In genomic region chr12:23189546-23189945, GRCm38 (mm10) we compare ENCODE assay signal across 8 mouse cellular contexts.
DNase-seq lines count a peak whose midpoint lies in the region; ATAC-seq and TF ChIP-seq lines count a peak whose summit lies in the region.
"Not testable (repeated sequence)": the region's sequence is repeated elsewhere in the genome, so short reads cannot be mapped to it uniquely, and the experiment has no call there.

No protein-coding gene starts in this region.

- not testable (repeated sequence) for H3K9me3 ChIP-seq in forebrain, embryonic 13.5 days (replicated peaks); heart, embryonic 16.5 days (replicated peaks; ENCODE audit: control insufficient read depth, low read length); kidney, embryonic 14.5 days (ENCODE audit: control insufficient read depth, low read length); limb, embryonic 14.5 days (ENCODE audit: control insufficient read depth, low read length); midbrain, embryonic 11.5 days (ENCODE audit: control insufficient read depth, low read length)

- peak overlapping the region; percentile 53 for H3K4me2 ChIP-seq in forebrain, embryonic 13.5 days
- H3K4me2 ChIP-seq in heart, embryonic 16.5 days (ENCODE audit: low read depth, low read length) = peak overlapping the region; percentile 59
- peak overlapping the region; percentile 30 for H3K4me2 ChIP-seq in kidney, embryonic 14.5 days (replicated peaks; ENCODE audit: low read depth, low read length)
- H3K4me2 ChIP-seq in limb, embryonic 14.5 days (replicated peaks; ENCODE audit: low read depth, low read length, severe bottlenecking) = peak overlapping the region; percentile 40
- H3K4me2 ChIP-seq in midbrain, embryonic 11.5 days = peak overlapping the region; percentile 34

- peak; percentile 81 for ATAC-seq in forebrain, embryonic 13.5 days
- peak; percentile 84 for ATAC-seq in heart, embryonic 16.5 days (replicated peaks; ENCODE audit: extremely low read depth, insufficient read depth, low FRiP score)
- ATAC-seq in kidney, embryonic 14.5 days (ENCODE audit: low FRiP score, low TSS enrichment) = peak; percentile 96
- ATAC-seq in limb, embryonic 14.5 days (ENCODE audit: low FRiP score, low read depth) = peak; percentile 86
- peak; percentile 85 for ATAC-seq in midbrain, embryonic 11.5 days (ENCODE audit: low FRiP score)

- not testable (repeated sequence) for H3K27me3 ChIP-seq in forebrain, embryonic 13.5 days; heart, embryonic 16.5 days (ENCODE audit: control insufficient read depth, insufficient read depth, low read length); kidney, embryonic 14.5 days (ENCODE audit: control insufficient read depth, insufficient read depth, low read length); limb, embryonic 14.5 days (ENCODE audit: control insufficient read depth, insufficient read depth, low read length); midbrain, embryonic 11.5 days (ENCODE audit: control insufficient read depth, insufficient read depth, low read length)

- not testable (repeated sequence) for H3K27ac ChIP-seq in forebrain, embryonic 13.5 days; heart, embryonic 16.5 days (ENCODE audit: low read length); kidney, embryonic 14.5 days (ENCODE audit: low read depth, low read length); limb, embryonic 14.5 days (replicated peaks; ENCODE audit: low read depth, low read length); midbrain, embryonic 11.5 days (ENCODE audit: low read depth, low read length)

- not testable (repeated sequence) for H3K4me1 ChIP-seq in forebrain, embryonic 13.5 days; heart, embryonic 16.5 days (ENCODE audit: control insufficient read depth, insufficient read depth, low read length); kidney, embryonic 14.5 days (ENCODE audit: control insufficient read depth, insufficient read depth, low read length); limb, embryonic 14.5 days (ENCODE audit: control insufficient read depth, insufficient read depth, low read length); midbrain, embryonic 11.5 days (ENCODE audit: control insufficient read depth, insufficient read depth, low read length)

- not testable (repeated sequence) for H3K36me3 ChIP-seq in forebrain, embryonic 13.5 days (ENCODE audit: poor library complexity, severe bottlenecking); heart, embryonic 16.5 days (ENCODE audit: control insufficient read depth, insufficient read depth); kidney, embryonic 14.5 days (ENCODE audit: control insufficient read depth, insufficient read depth, low read length); limb, embryonic 14.5 days (ENCODE audit: control insufficient read depth, insufficient read depth, low read length); midbrain, embryonic 11.5 days (ENCODE audit: control insufficient read depth, insufficient read depth, low read length)

- peak; percentile 38 for DNase-seq in 3T3-L1 (ENCODE audit: low read depth, low spot score)
- DNase-seq in adrenal gland, postnatal 36 days = peak; percentile 72 to 75
- peak; percentile 35 for DNase-seq in limb, embryonic 14.5 days (ENCODE audit: low spot score)
- peak; percentile 89 for DNase-seq in midbrain, embryonic 11.5 days (ENCODE audit: low spot score, missing footprints)
- peak; percentile 9 for DNase-seq in right cerebral cortex, postnatal 14 days

- not testable (repeated sequence) for TF ChIP-seq POLR2A in limb, embryonic 14.5 days (IDR thresholded peaks at IDR 0.05; ENCODE audit: borderline replicate concordance, extremely low read depth, insufficient read depth, insufficient read length)

- 6% methylated on average over 10 of the region's 42 CpGs for WGBS in forebrain, embryonic 13.5 days
- 3% methylated on average over 36 of the region's 42 CpGs for WGBS in heart, embryonic 16.5 days
- WGBS in kidney, embryonic 14.5 days = under 1% methylated on average over 31 of the region's 42 CpGs
- 1% methylated on average over 20 of the region's 42 CpGs for WGBS in limb, embryonic 14.5 days
- 1% methylated on average over 36 of the region's 42 CpGs for WGBS in midbrain, embryonic 11.5 days

- peak overlapping the region; percentile 44 for H3K4me3 ChIP-seq in forebrain, embryonic 13.5 days
- peak overlapping the region; percentile 51 for H3K4me3 ChIP-seq in heart, embryonic 16.5 days (ENCODE audit: low read length)
- H3K4me3 ChIP-seq in kidney, embryonic 14.5 days (ENCODE audit: low read length) = peak overlapping the region; percentile 42
- peak overlapping the region; percentile 43 for H3K4me3 ChIP-seq in limb, embryonic 14.5 days (replicated peaks; ENCODE audit: low read length)
- peak overlapping the region; percentile 31 for H3K4me3 ChIP-seq in midbrain, embryonic 11.5 days (ENCODE audit: low read depth, low read length)

- H3K9ac ChIP-seq in forebrain, embryonic 13.5 days = not testable (repeated sequence)
- peak overlapping the region; percentile 61 for H3K9ac ChIP-seq in heart, embryonic 16.5 days (ENCODE audit: low read length)
- peak overlapping the region; percentile 55; the same call in 1 of the 2 replicates for H3K9ac ChIP-seq in kidney, embryonic 14.5 days (ENCODE audit: low read depth, low read length)
- H3K9ac ChIP-seq in limb, embryonic 14.5 days (ENCODE audit: low read depth, low read length, severe bottlenecking) = peak overlapping the region; percentile 56
- H3K9ac ChIP-seq in midbrain, embryonic 11.5 days (ENCODE audit: low read length) = peak overlapping the region; percentile 36; the same call in 1 of the 2 replicates

Comparison
In these comparisons a context has a peak if more than half of its experiments do, and no peak if none do; other contexts are left out.
1. DNase-seq: peak in every context shown above with its lines; median percentile 89 in midbrain, embryonic 11.5 days; 74 in adrenal gland, postnatal 36 days; 38 in 3T3-L1; 35 in limb, embryonic 14.5 days; 9 in right cerebral cortex, postnatal 14 days.